Mouse (Mus musculus) ES-E14 (cell line): ENCODE measurements at regions not wholly inside any gene's neighbourhood (a gene's known extent, or its start where the extent isn't known, plus 50 kb on each side); places are given as distances from the start of the nearest gene placed in this dataset.

Experiments
- CHD2 ChIP-seq: IDR thresholded peaks from 2 replicates; pipeline ENCODE4 v1.6.1; 2014; ENCODE audit warnings: mild to moderate bottlenecking, low read depth, low read length, inconsistent platforms
- HCFC1 ChIP-seq: IDR thresholded peaks from 2 replicates; pipeline ENCODE4 v1.6.1; 2012; ENCODE audit warnings: low read length, inconsistent platforms, borderline replicate concordance; ENCODE audit not compliant: insufficient read depth
- MAFK ChIP-seq: IDR thresholded peaks from 2 replicates; pipeline ENCODE4 v1.6.1; 2014; ENCODE audit warnings: mild to moderate bottlenecking, low read depth, low read length, inconsistent platforms; ENCODE audit not compliant: insufficient read depth
- ZC3H11A ChIP-seq: IDR thresholded peaks from 2 replicates; pipeline ENCODE4 v1.6.1; 2012; ENCODE audit warnings: low read depth, mild to moderate bottlenecking, inconsistent platforms, low read length, borderline replicate concordance
- ZNF384 ChIP-seq: IDR thresholded peaks from 2 replicates; pipeline ENCODE4 v1.6.1; 2012; ENCODE audit warnings: low read depth, low read length, inconsistent platforms

- no peak for TF ChIP-seq ZNF384
- no peak for TF ChIP-seq ZC3H11A
- no peak for TF ChIP-seq CHD2
- no peak for TF ChIP-seq MAFK
- no peak for TF ChIP-seq HCFC1
Observed at GRCm38 (mm10) chr6:104922577-104922976, 430.0 kb downstream of the Cntn6 start.
